Mouse (Mus musculus) embryonic facial prominence, embryonic 11.5 days (tissue): ENCODE measurements at regions not wholly inside any gene's neighbourhood (a gene's known extent, or its start where the extent isn't known, plus 50 kb on each side); places are given as distances from the start of the nearest gene placed in this dataset.

ENCODE experiments used
- ATAC-seq: fragments of 200-750 bp; cut with Nextera tagmentation; replicated peaks from 2 replicates; pipeline ENCODE4 v1.8.0; 2017; ENCODE audit warnings: low read depth; ENCODE audit not compliant: insufficient number of reproducible peaks, low FRiP score, low TSS enrichment
- DNase-seq: peaks from one replicate; pipeline ENCODE4 v3.0.0-alpha.2; 2015; ENCODE audit warnings: low spot score
- H3K27ac ChIP-seq: fragments of 300-500 bp; sonication (generic); replicated peaks from 2 replicates; pipeline ENCODE4 v1.5.1; 2014; ENCODE audit warnings: mild to moderate bottlenecking, low read depth, low read length, control low read depth
- H3K27me3 ChIP-seq: fragments of 300-500 bp; sonication (generic); 2 replicates; pipeline ENCODE4 v1.6.1; 2014; ENCODE audit warnings: mild to moderate bottlenecking, low read length, moderate library complexity, mixed read lengths; ENCODE audit not compliant: control insufficient read depth, insufficient read depth
- H3K36me3 ChIP-seq: fragments of 300-500 bp; sonication (generic); replicated peaks from 2 replicates; pipeline ENCODE4 v1.6.1; 2014; ENCODE audit warnings: low read depth, mild to moderate bottlenecking, low read length, moderate library complexity, mixed read lengths; ENCODE audit not compliant: control insufficient read depth, insufficient read depth
- H3K4me1 ChIP-seq: fragments of 300-500 bp; sonication (generic); 2 replicates; pipeline ENCODE4 v1.6.1; 2014; ENCODE audit warnings: low read length, mixed read lengths; ENCODE audit not compliant: control insufficient read depth, insufficient read depth
- H3K4me2 ChIP-seq: fragments of 300-500 bp; sonication (generic); 2 replicates; pipeline ENCODE4 v1.6.1; 2014; ENCODE audit warnings: low read depth, mild to moderate bottlenecking, control low read depth, low read length, moderate library complexity
- H3K4me3 ChIP-seq: fragments of 300-500 bp; sonication (generic); 2 replicates; pipeline ENCODE4 v1.5.1; 2014; ENCODE audit warnings: low read depth, low read length, control low read depth
- H3K9ac ChIP-seq: fragments of 300-500 bp; sonication (generic); replicated peaks from 2 replicates; pipeline ENCODE4 v1.6.1; 2014; ENCODE audit warnings: mild to moderate bottlenecking, control low read depth, low read length
- H3K9me3 ChIP-seq: fragments of 300-500 bp; sonication (generic); replicated peaks from 2 replicates; pipeline ENCODE4 v1.6.1; 2016; ENCODE audit warnings: mild to moderate bottlenecking, low read length, inconsistent platforms, mixed read lengths; ENCODE audit not compliant: control insufficient read depth
- WGBS: fragments of 180-500 bp; shearing (Covaris S2); extraction: QIAGEN DNeasy Blood & Tissue Kit; methylation state at CpG from one replicate; pipeline ENCODE4 v1.1.7; 2014; 5-methylcytosine and 5-hydroxymethylcytosine counted together

- 79% methylated on average over 5 of the region's 5 CpGs for WGBS
- no peak for DNase-seq
Observed at GRCm38 (mm10) chr15:16404077-16404476, 324.5 kb upstream of the Cdh9 start.

GRCm38 (mm10) chr15:16406203-16406602, 322.4 kb upstream of the Cdh9 start:
- no peaks in the 10 kb centered on the region for H3K36me3 ChIP-seq
- DNase-seq (no peak), ATAC-seq (no peak)
- H3K27ac ChIP-seq, result no peak overlapping the region
- H3K4me2 ChIP-seq, result no peak overlapping the region
- no peaks in the 10 kb centered on the region for H3K4me1 ChIP-seq
- no peak overlapping the region for H3K4me3 ChIP-seq
- H3K27me3 ChIP-seq, result no peaks in the 10 kb centered on the region
- H3K9me3 ChIP-seq, result no peaks in the 10 kb centered on the region
- H3K9ac ChIP-seq, result no peak overlapping the region

More at GRCm38 (mm10) chr15:16404077-16404476, 324.5 kb upstream of the Cdh9 start:
- H3K9me3 ChIP-seq, result no peaks in the 10 kb centered on the region
- no peak overlapping the region for H3K9ac ChIP-seq
- ATAC-seq, result no peak
- no peaks in the 10 kb centered on the region for H3K36me3 ChIP-seq
- H3K4me1 ChIP-seq, result no peaks in the 10 kb centered on the region
- H3K27ac ChIP-seq, result no peak overlapping the region
- H3K27me3 ChIP-seq, result no peaks in the 10 kb centered on the region
- no peak overlapping the region for H3K4me2 ChIP-seq
- H3K4me3 ChIP-seq, result no peak overlapping the region

GRCm38 (mm10) chr15:16411686-16412085, 316.9 kb upstream of the Cdh9 start:
- 94% methylated on average over 1 of the region's 1 CpGs for WGBS
- H3K9me3 ChIP-seq, result no peaks in the 10 kb centered on the region

GRCm38 (mm10) chr15:16417719-16418118, 310.8 kb upstream of the Cdh9 start:
- 76% methylated on average over 3 of the region's 3 CpGs for WGBS
- no peak overlapping the region for H3K4me3 ChIP-seq
- H3K27me3 ChIP-seq, result no peaks in the 10 kb centered on the region
- H3K27ac ChIP-seq, result no peak overlapping the region
- no peak overlapping the region for H3K4me2 ChIP-seq
- no peaks in the 10 kb centered on the region for H3K9me3 ChIP-seq
- H3K36me3 ChIP-seq, result no peaks in the 10 kb centered on the region
- no peak for DNase-seq
- ATAC-seq, result no peak
- H3K9ac ChIP-seq, result no peak overlapping the region
- no peaks in the 10 kb centered on the region for H3K4me1 ChIP-seq

More at GRCm38 (mm10) chr15:16411686-16412085, 316.9 kb upstream of the Cdh9 start:
- H3K9ac ChIP-seq, result no peak overlapping the region
- H3K4me2 ChIP-seq, result no peak overlapping the region
- H3K4me1 ChIP-seq, result no peaks in the 10 kb centered on the region
- ATAC-seq, result no peak
- H3K4me3 ChIP-seq, result no peak overlapping the region
- H3K36me3 ChIP-seq, result no peaks in the 10 kb centered on the region
- no peak overlapping the region for H3K27ac ChIP-seq
- no peaks in the 10 kb centered on the region for H3K27me3 ChIP-seq
- no peak for DNase-seq

DNA sequence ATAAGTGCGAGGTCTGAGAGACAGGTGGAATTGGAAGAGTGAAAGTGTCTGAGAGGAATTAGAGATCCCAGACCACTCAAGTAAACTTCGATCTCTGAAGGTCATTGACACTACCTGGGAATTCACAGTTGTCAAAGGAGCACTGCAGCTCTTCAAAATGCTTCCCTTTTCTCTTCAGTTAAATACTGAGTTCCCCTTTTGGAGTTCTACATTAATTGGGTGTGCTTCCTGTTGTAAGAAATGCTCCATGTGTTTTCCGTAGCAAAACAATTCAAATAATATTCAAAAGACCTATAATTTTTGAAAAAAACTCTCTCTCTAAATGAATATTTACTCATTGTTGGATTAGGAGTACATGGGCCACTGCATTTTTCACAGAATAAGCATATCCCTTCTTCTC, 305.5 kb upstream of the Cdh9 start:
- Histone ChIP-seq H3K36me3 (no peaks in the 10 kb centered on the region), H3K9me3 (no peaks in the 10 kb centered on the region), H3K4me2 (no peak overlapping the region), H3K27me3 (no peaks in the 10 kb centered on the region), H3K4me1 (no peaks in the 10 kb centered on the region), H3K4me3 (no peak overlapping the region), H3K9ac (no peak overlapping the region), H3K27ac (no peak overlapping the region)
- WGBS, result 84% methylated on average over 3 of the region's 3 CpGs
- no peak for ATAC-seq
- no peak for DNase-seq

- Histone ChIP-seq H3K27me3 (no peaks in the 10 kb centered on the region), H3K4me3 (no peak overlapping the region), H3K27ac (no peak overlapping the region), H3K9me3 (no peaks in the 10 kb centered on the region), H3K4me1 (no peaks in the 10 kb centered on the region), H3K36me3 (no peaks in the 10 kb centered on the region), H3K9ac (no peak overlapping the region), H3K4me2 (no peak overlapping the region)
- no peak for DNase-seq
- no peak for ATAC-seq
Observed at GRCm38 (mm10) chr15:16446631-16447030, 281.9 kb upstream of the Cdh9 start.

DNA sequence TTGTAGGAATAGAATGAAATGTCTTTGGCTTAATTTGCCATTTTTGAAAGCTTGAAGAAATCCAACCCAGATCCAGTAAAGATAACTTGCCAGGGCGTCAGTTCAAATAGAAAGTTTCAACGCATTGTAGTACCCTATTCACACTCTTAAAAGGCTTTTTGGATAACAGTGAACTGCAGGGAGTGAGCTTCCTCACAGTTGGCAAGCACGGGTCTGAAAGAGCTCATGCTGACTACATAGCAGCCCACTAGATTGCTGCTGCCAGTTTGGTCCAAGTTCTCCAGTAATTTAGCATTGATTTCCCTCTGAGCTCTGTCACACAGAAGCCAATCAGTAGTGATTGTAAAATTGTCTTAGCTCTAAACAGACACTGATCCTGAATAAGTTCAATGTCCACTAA, 237.3 kb upstream of the Cdh9 start:
- WGBS, result 17% methylated on average over 3 of the region's 3 CpGs
- H3K36me3 ChIP-seq, result no peaks in the 10 kb centered on the region
- no peak overlapping the region for H3K27ac ChIP-seq
- no peak overlapping the region for H3K4me2 ChIP-seq
- H3K27me3 ChIP-seq, result no peaks in the 10 kb centered on the region
- H3K9me3 ChIP-seq, result no peaks in the 10 kb centered on the region
- no peak overlapping the region for H3K9ac ChIP-seq
- H3K4me3 ChIP-seq, result no peak overlapping the region
- no peak for DNase-seq
- ATAC-seq, result no peak
- no peaks in the 10 kb centered on the region for H3K4me1 ChIP-seq

- Histone ChIP-seq H3K4me3 (no peak overlapping the region), H3K9ac (no peak overlapping the region), H3K9me3 (no peaks in the 10 kb centered on the region), H3K27ac (no peak overlapping the region), H3K4me2 (no peak overlapping the region), H3K36me3 (no peaks in the 10 kb centered on the region), H3K27me3 (no peaks in the 10 kb centered on the region), H3K4me1 (no peaks in the 10 kb centered on the region)
- ATAC-seq, result no peak
- WGBS, result 30% methylated on average over 2 of the region's 2 CpGs
- DNase-seq, result peak; percentile 1
Observed at GRCm38 (mm10) chr15:16492871-16493270, 235.7 kb upstream of the Cdh9 start.
